Mouse (Mus musculus) lung, embryonic 14.5 days (tissue): ENCODE measurements around the gene Ddx6. TPM values are rescaled to one million over a fixed set of nuclear protein-coding genes. Genes with fewer than 3 reads are reported as not detected.
"Not testable (repeated sequence)": the region's sequence is repeated elsewhere in the genome, so short reads cannot be mapped to it uniquely, and the experiment has no call there.

ENCODE experiments used
- ATAC-seq: fragments of 200-750 bp; cut with Nextera tagmentation; 2 replicates; pipeline ENCODE4 v1.8.0; 2017; ENCODE audit warnings: mild to moderate bottlenecking, moderate TSS enrichment, moderate library complexity; ENCODE audit not compliant: insufficient read depth
- DNase-seq: peaks from one replicate; pipeline ENCODE4 v3.0.0-alpha.2; 2015
- H3K27ac ChIP-seq: fragments of 300-500 bp; sonication (generic); 2 replicates; pipeline ENCODE4 v1.5.1; 2014; ENCODE audit warnings: low read depth, mild to moderate bottlenecking, moderate library complexity
- H3K27me3 ChIP-seq: fragments of 300-500 bp; sonication (generic); 2 replicates; pipeline ENCODE4 v1.6.1; 2014; ENCODE audit warnings: low read length, control low read depth; ENCODE audit not compliant: insufficient read depth
- H3K36me3 ChIP-seq: fragments of 300-500 bp; sonication (generic); 2 replicates; pipeline ENCODE4 v1.6.1; 2014; ENCODE audit warnings: control low read depth; ENCODE audit not compliant: insufficient read depth
- H3K4me1 ChIP-seq: fragments of 300-500 bp; sonication (generic); 2 replicates; pipeline ENCODE4 v1.6.1; 2014; ENCODE audit warnings: antibody characterized with exemption, control low read depth; ENCODE audit not compliant: insufficient read depth
- H3K4me2 ChIP-seq: fragments of 300-500 bp; sonication (generic); 2 replicates; pipeline ENCODE4 v1.6.1; 2014; ENCODE audit warnings: mild to moderate bottlenecking
- H3K4me3 ChIP-seq: fragments of 300-500 bp; sonication (generic); 2 replicates; pipeline ENCODE4 v1.5.1; 2014; ENCODE audit warnings: low read depth, low read length
- H3K9ac ChIP-seq: fragments of 300-500 bp; sonication (generic); 2 replicates; pipeline ENCODE4 v1.6.1; 2014
- H3K9me3 ChIP-seq: fragments of 300-500 bp; sonication (generic); 2 replicates; pipeline ENCODE4 v1.6.1; 2016; ENCODE audit warnings: low read depth, low read length, control low read depth
- CTCF ChIP-seq: IDR thresholded peaks from 2 replicates; pipeline ENCODE4 v1.5.1; 2016; ENCODE audit warnings: antibody characterized with exemption, low read depth
- WGBS: fragments of 180-500 bp; shearing (Covaris S2); extraction: QIAGEN DNeasy Blood & Tissue Kit; methylation state at CpG from one replicate; pipeline ENCODE4 v1.1.7; 2014; 5-methylcytosine and 5-hydroxymethylcytosine counted together
- polyA plus RNA-seq: library from polyadenylated mRNA; unstranded; fragments of >200 nt; fragmentation: Nextera tagmentation; extraction: Ambion mirVana; gene quantifications from 2 replicates; pipeline ENCODE4 v1.2.1, GENCODE M21; 2014

Ddx6 gene
- polyA plus RNA-seq, 1 experiment from 2014 or later, result 21.6 TPM

DNA sequence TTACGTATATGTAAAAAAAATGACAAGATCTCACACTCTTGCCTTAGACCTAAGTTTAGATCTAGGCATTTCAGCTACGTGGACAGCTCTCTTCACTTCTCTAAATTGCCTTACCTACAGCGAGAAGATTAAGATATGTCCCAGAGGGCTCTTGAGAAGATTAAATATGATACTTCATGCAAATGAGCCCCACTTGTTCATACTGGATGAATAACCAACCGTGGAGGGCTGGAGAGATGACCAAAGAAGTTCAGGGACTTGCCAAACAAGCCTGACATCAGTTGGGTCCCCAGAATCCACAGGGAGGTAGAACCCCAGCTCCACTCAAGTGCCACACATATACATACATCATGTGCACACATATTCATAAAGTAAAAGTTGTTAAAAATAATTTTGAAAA, 31.4 kb upstream of the Ddx6 start:
- WGBS, result 60% methylated on average over 4 of the region's 4 CpGs
- H3K36me3 ChIP-seq, result no peaks in the 10 kb centered on the region

DNA sequence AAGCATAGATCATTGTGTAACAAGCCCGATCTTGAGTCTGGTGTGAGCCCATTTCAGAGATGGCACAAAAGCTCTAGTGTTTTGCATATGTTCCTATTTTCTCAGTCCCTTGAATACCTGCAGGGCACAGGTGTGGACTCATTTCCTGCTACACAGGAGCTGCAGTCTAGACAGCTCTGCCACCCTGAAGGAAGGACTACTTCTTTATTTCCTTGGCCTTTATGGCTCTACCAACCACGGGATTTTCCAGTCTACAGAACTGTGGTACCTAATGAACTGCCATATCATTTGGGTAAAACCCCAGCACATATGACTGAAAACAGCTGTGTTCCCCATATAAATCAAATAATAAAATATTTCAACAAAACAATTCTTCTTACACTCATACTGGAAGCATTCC, 29.6 kb upstream of the Ddx6 start:
- 76% methylated on average over 2 of the region's 2 CpGs for WGBS
- H3K9me3 ChIP-seq, result no peaks in the 10 kb centered on the region
- DNase-seq, result no peak
- no peak overlapping the region for H3K27ac ChIP-seq
- no peak overlapping the region for H3K9ac ChIP-seq
- no peak for ATAC-seq
- H3K4me2 ChIP-seq, result no peak overlapping the region
- H3K27me3 ChIP-seq, result no peaks in the 10 kb centered on the region
- no peaks in the 10 kb centered on the region for H3K36me3 ChIP-seq
- no peak for TF ChIP-seq CTCF
- H3K4me3 ChIP-seq, result no peak overlapping the region
- H3K4me1 ChIP-seq, result no peaks in the 10 kb centered on the region

More for the DNA sequence above, 31.4 kb upstream of the Ddx6 start:
- no peak overlapping the region for H3K27ac ChIP-seq
- H3K4me3 ChIP-seq, result no peak overlapping the region
- ATAC-seq (no peak), DNase-seq (no peak)
- H3K27me3 ChIP-seq, result no peaks in the 10 kb centered on the region
- H3K4me1 ChIP-seq, result no peaks in the 10 kb centered on the region
- no peak overlapping the region for H3K4me2 ChIP-seq
- no peak overlapping the region for H3K9ac ChIP-seq
- no peak for TF ChIP-seq CTCF
- no peaks in the 10 kb centered on the region for H3K9me3 ChIP-seq

GRCm38 (mm10) chr9:44576046-44576445, 28.6 kb upstream of the Ddx6 start:
- H3K9ac ChIP-seq, H3K4me2 ChIP-seq, H3K27ac ChIP-seq, ATAC-seq, H3K9me3 ChIP-seq, H3K27me3 ChIP-seq, H3K36me3 ChIP-seq, H3K4me1 ChIP-seq, DNase-seq, H3K4me3 ChIP-seq: not testable (repeated sequence)
- WGBS, result 86% methylated on average over 7 of the region's 7 CpGs

DNA sequence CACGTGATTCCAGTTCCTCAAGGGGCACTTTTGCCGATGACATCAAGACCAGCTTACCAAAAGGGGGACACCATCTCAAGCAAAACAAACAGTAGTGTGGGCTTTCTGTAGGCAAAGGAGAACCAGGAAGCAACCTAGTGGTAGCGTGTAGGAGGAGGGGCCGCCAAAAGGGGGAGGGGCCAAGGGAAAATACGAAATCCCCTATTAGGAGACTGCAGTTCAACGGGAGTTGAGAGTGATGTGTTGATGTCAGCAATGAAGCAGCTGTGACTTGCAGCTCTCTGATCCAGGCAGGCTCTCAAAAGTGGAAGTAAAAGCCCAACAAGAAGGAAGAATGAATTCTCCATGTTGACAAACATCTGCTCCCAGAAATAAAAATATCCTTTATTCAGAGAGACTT, 25.3 kb upstream of the Ddx6 start:
- WGBS, result 18% methylated on average over 6 of the region's 6 CpGs
- Histone ChIP-seq H3K4me1 (no peaks in the 10 kb centered on the region), H3K9me3 (peaks cover 5% of the 10 kb centered on the region; the same call in 1 of the 2 replicates), H3K9ac (no peak overlapping the region), H3K36me3 (no peaks in the 10 kb centered on the region), H3K4me3 (no peak overlapping the region), H3K27me3 (no peaks in the 10 kb centered on the region), H3K4me2 (peak overlapping the region; percentile 38; the same call in 1 of the 2 replicates), H3K27ac (no peak overlapping the region)
- peak; percentile 83 for DNase-seq
- no peak for TF ChIP-seq CTCF
- ATAC-seq, result peak; percentile 85

DNA sequence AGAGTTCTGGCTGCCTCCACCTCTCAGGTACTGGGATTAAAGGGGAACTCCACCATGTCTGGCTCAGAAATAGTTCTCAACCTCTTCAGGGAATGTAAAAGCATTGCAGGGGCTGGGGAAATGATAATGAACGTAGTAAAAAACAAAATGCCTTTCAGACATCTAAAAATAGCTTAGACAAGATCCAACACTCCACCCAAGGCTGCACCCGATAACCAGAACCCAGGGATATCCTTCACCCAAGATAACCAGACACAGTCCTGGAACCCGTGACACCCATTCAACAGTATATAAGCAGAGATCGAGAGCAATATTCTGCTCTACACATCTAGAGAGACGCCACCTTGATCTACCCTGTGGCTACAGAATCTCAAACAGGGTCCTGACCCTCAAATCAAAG, 24.6 kb upstream of the Ddx6 start:
- H3K4me1 ChIP-seq, result no peaks in the 10 kb centered on the region
- WGBS, result 87% methylated on average over 5 of the region's 5 CpGs
- H3K4me3 ChIP-seq, result no peak overlapping the region
- no peak overlapping the region for H3K9ac ChIP-seq
- DNase-seq, result no peak
- H3K27ac ChIP-seq, result no peak overlapping the region
- H3K27me3 ChIP-seq, result no peaks in the 10 kb centered on the region
- TF ChIP-seq CTCF, result no peak
- ATAC-seq, result no peak
- no peaks in the 10 kb centered on the region for H3K36me3 ChIP-seq
- H3K9me3 ChIP-seq, result peaks cover 5% of the 10 kb centered on the region; the same call in 1 of the 2 replicates
- 0 out of 2 replicates have a peak overlapping the region, but pooled peaks have one; percentile 38 for H3K4me2 ChIP-seq

DNA sequence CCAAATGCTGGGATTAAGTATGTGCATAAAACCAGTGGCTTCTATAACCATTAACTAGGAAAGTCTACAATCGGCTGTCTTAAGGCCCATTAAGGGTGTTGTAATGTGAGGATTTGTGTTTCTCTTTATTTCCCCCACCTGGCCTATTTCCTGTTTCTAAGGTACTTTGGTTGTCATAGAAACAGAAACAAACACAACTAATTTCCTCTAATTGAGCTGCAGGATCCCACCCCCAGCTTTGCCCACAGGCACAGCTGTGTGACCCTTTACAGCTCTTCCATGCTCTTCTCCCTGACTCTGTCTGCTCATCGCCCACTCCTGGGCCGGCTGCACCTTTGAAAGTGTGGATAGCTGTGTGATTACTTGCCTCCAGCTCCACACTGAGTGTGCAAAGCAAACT, 23.3 kb upstream of the Ddx6 start:
- DNase-seq (no peak), ATAC-seq (no peak)
- Histone ChIP-seq H3K9ac (no peak overlapping the region), H3K27ac (no peak overlapping the region), H3K36me3 (no peaks in the 10 kb centered on the region), H3K4me3 (no peak overlapping the region), H3K4me1 (no peaks in the 10 kb centered on the region), H3K27me3 (no peaks in the 10 kb centered on the region), H3K4me2 (no peak overlapping the region), H3K9me3 (peaks cover 5% of the 10 kb centered on the region; the same call in 1 of the 2 replicates)
- WGBS, result 48% methylated on average over 3 of the region's 3 CpGs
- no peak for TF ChIP-seq CTCF

DNA sequence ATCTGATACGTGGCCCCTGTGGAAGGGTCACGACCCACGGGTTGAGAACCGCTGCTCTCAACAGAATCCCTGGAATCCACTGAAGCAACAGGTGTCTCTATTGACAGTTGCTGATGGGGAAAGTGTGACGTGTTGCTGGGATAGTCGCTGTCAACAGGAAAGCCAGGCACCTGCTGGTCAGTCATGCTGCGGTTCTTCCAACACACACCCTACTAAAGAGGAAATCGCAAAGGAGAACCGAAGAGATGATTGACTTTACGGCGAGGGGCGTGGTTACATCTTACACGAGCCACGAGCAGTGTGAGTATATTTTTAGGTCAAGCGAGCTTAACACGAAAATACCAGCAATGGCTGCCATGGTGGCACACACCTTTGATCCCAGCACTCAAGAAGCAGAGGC, 22.3 kb upstream of the Ddx6 start:
- no peaks in the 10 kb centered on the region for H3K4me1 ChIP-seq
- DNase-seq, result peak; percentile 5
- no peaks in the 10 kb centered on the region for H3K36me3 ChIP-seq
- H3K9ac ChIP-seq, result no peak overlapping the region
- WGBS, result 78% methylated on average over 16 of the region's 16 CpGs
- no peak overlapping the region for H3K4me3 ChIP-seq
- H3K4me2 ChIP-seq, result no peak overlapping the region
- no peaks in the 10 kb centered on the region for H3K27me3 ChIP-seq
- TF ChIP-seq CTCF, result no peak
- no peak for ATAC-seq
- H3K27ac ChIP-seq, result no peak overlapping the region
- peaks cover 5% of the 10 kb centered on the region; the same call in 1 of the 2 replicates for H3K9me3 ChIP-seq

- H3K9me3 ChIP-seq, result peaks cover 5% of the 10 kb centered on the region; the same call in 1 of the 2 replicates
- H3K27ac ChIP-seq, result no peak overlapping the region
- H3K4me1 ChIP-seq, result no peaks in the 10 kb centered on the region
- no peak for ATAC-seq
- no peak overlapping the region for H3K4me2 ChIP-seq
- no peaks in the 10 kb centered on the region for H3K36me3 ChIP-seq
- TF ChIP-seq CTCF, result no peak
- 57% methylated on average over 8 of the region's 8 CpGs for WGBS
- DNase-seq, result peak; percentile 18
- no peaks in the 10 kb centered on the region for H3K27me3 ChIP-seq
- no peak overlapping the region for H3K4me3 ChIP-seq
- no peak overlapping the region for H3K9ac ChIP-seq
Measured at GRCm38 (mm10) chr9:44586640-44587261, 17.9 kb upstream of the Ddx6 start.
